Mouse (Mus musculus) liver, embryonic 13.5 days (tissue): ENCODE measurements around the gene Baiap2. TPM values are rescaled to one million over a fixed set of nuclear protein-coding genes. Genes with fewer than 3 reads are reported as not detected.

ENCODE experiments used
- ATAC-seq: fragments of 200-750 bp; cut with Nextera tagmentation; 2 replicates; pipeline ENCODE4 v1.8.0; 2017; ENCODE audit warnings: low read depth, mild to moderate bottlenecking, moderate number of reproducible peaks, moderate library complexity
- DNase-seq: peaks from one replicate; pipeline ENCODE4 v3.0.0; 2022
- H3K27ac ChIP-seq: fragments of 300-500 bp; sonication (generic); 2 replicates; pipeline ENCODE4 v1.5.1; 2015; ENCODE audit warnings: moderate library complexity, mild to moderate bottlenecking, inconsistent platforms
- H3K27me3 ChIP-seq: fragments of 300-500 bp; sonication (generic); 2 replicates; pipeline ENCODE4 v1.6.1; 2015; ENCODE audit warnings: mild to moderate bottlenecking, inconsistent platforms
- H3K36me3 ChIP-seq: fragments of 300-500 bp; sonication (generic); 2 replicates; pipeline ENCODE4 v1.6.1; 2015; ENCODE audit warnings: mild to moderate bottlenecking, inconsistent platforms
- H3K4me1 ChIP-seq: fragments of 300-500 bp; sonication (generic); replicated peaks from 2 replicates; pipeline ENCODE4 v1.6.1; 2015; ENCODE audit warnings: inconsistent platforms
- H3K4me2 ChIP-seq: fragments of 300-500 bp; sonication (generic); 2 replicates; pipeline ENCODE4 v1.6.1; 2015; ENCODE audit warnings: inconsistent platforms, mild to moderate bottlenecking, moderate library complexity
- H3K4me3 ChIP-seq: fragments of 300-500 bp; sonication (generic); replicated peaks from 2 replicates; pipeline ENCODE4 v1.5.1; 2015; ENCODE audit warnings: mild to moderate bottlenecking, inconsistent platforms
- H3K9ac ChIP-seq: fragments of 300-500 bp; sonication (generic); 2 replicates; pipeline ENCODE4 v1.6.1; 2015; ENCODE audit warnings: mild to moderate bottlenecking, inconsistent platforms
- H3K9me3 ChIP-seq: fragments of 300-500 bp; sonication (generic); replicated peaks from 2 replicates; pipeline ENCODE4 v1.6.1; 2016; ENCODE audit warnings: inconsistent platforms
- WGBS: fragments of 180-500 bp; shearing (Covaris S2); methylation state at CpG from one replicate; pipeline ENCODE4 v1.1.7; 2015; ENCODE audit not compliant: insufficient replicate concordance; 5-methylcytosine and 5-hydroxymethylcytosine counted together
- microRNA counts: library from miRNA; unstranded; fragments of <30 nt; microRNA quantifications from one replicate; lab custom pipeline; 2016
- microRNA-seq: library from miRNA; unstranded; fragments of <30 nt; microRNA quantifications from one replicate; pipeline ENCODE4, GENCODE M21; 2016
- polyA plus RNA-seq: library from polyadenylated mRNA; unstranded; fragments of >200 nt; fragmentation: Nextera tagmentation; extraction: Ambion mirVana; gene quantifications from 2 replicates; pipeline ENCODE4 v1.2.1, GENCODE M21; 2015

Baiap2 gene
- polyA plus RNA-seq, 1 experiment from 2014 or later = 5.1 TPM

- H3K4me3 ChIP-seq = no peak overlapping the region
These were observed 105.6 kb downstream of the Baiap2 start for GRCm38 (mm10) chr11:120048252-120048556.

GRCm38 (mm10) chr11:120049067-120049466 lies 106.5 kb downstream of the Baiap2 start:
- Histone ChIP-seq H3K27me3 (peaks cover 62% of the 10 kb centered on the region), H3K9ac (no peak overlapping the region), H3K4me1 (peaks cover 19% of the 10 kb centered on the region), H3K9me3 (no peaks in the 10 kb centered on the region), H3K4me3 (no peak overlapping the region), H3K27ac (no peak overlapping the region), H3K36me3 (no peaks in the 10 kb centered on the region), H3K4me2 (no peak overlapping the region)
- WGBS = 65% methylated on average over 8 of the region's 8 CpGs
- DNase-seq = no peak
- no peak for ATAC-seq

More at GRCm38 (mm10) chr11:120048252-120048556, 105.6 kb downstream of the Baiap2 start:
- H3K9me3 ChIP-seq = no peaks in the 10 kb centered on the region
- no peak overlapping the region for H3K9ac ChIP-seq
- peaks cover 62% of the 10 kb centered on the region for H3K27me3 ChIP-seq
- no peaks in the 10 kb centered on the region for H3K36me3 ChIP-seq
- H3K4me2 ChIP-seq = no peak overlapping the region
- no peak for ATAC-seq
- H3K4me1 ChIP-seq = peaks cover 19% of the 10 kb centered on the region
- WGBS = 14% methylated on average over 23 of the region's 23 CpGs
- DNase-seq = no peak
- no peak overlapping the region for H3K27ac ChIP-seq

- peaks cover 14% of the 10 kb centered on the region for H3K4me1 ChIP-seq
- no peak for DNase-seq
- WGBS = 39% methylated on average over 14 of the region's 14 CpGs
- no peak for ATAC-seq
- peaks cover 47% of the 10 kb centered on the region for H3K27me3 ChIP-seq
- no peak overlapping the region for H3K27ac ChIP-seq
- no peak overlapping the region for H3K4me2 ChIP-seq
- no peak overlapping the region for H3K4me3 ChIP-seq
- H3K9me3 ChIP-seq = no peaks in the 10 kb centered on the region
- H3K9ac ChIP-seq = no peak overlapping the region
- no peaks in the 10 kb centered on the region for H3K36me3 ChIP-seq
These were observed 108.7 kb downstream of the Baiap2 start for GRCm38 (mm10) chr11:120051124-120051811.

- DNase-seq (no peak), ATAC-seq (no peak)
- no peak overlapping the region for H3K9ac ChIP-seq
- H3K27ac ChIP-seq = no peak overlapping the region
- H3K9me3 ChIP-seq = no peaks in the 10 kb centered on the region
- no peak overlapping the region for H3K4me2 ChIP-seq
- WGBS = 54% methylated on average over 9 of the region's 9 CpGs
- H3K4me3 ChIP-seq = no peak overlapping the region
- peaks cover 7% of the 10 kb centered on the region for H3K4me1 ChIP-seq
- H3K36me3 ChIP-seq = no peaks in the 10 kb centered on the region
- H3K27me3 ChIP-seq = peaks cover 37% of the 10 kb centered on the region
These were observed 109.7 kb downstream of the Baiap2 start for GRCm38 (mm10) chr11:120052274-120052673.

GRCm38 (mm10) chr11:120053846-120054245 lies 111.3 kb downstream of the Baiap2 start:
- no peak overlapping the region for H3K27ac ChIP-seq
- no peaks in the 10 kb centered on the region for H3K9me3 ChIP-seq
- no peak overlapping the region for H3K4me2 ChIP-seq
- peaks cover 21% of the 10 kb centered on the region for H3K27me3 ChIP-seq
- no peak overlapping the region for H3K9ac ChIP-seq
- H3K4me3 ChIP-seq = no peak overlapping the region
- 69% methylated on average over 4 of the region's 4 CpGs for WGBS
- ATAC-seq (no peak), DNase-seq (no peak)
- H3K36me3 ChIP-seq = no peaks in the 10 kb centered on the region
- no peaks in the 10 kb centered on the region for H3K4me1 ChIP-seq

- no peak for ATAC-seq
- H3K27ac ChIP-seq = no peak overlapping the region
- 65% methylated on average over 12 of the region's 12 CpGs for WGBS
These were observed 113.6 kb downstream of the Baiap2 start for GRCm38 (mm10) chr11:120055953-120056732.

More at GRCm38 (mm10) chr11:120055953-120056732, 113.6 kb downstream of the Baiap2 start:
- Histone ChIP-seq H3K4me3 (no peak overlapping the region), H3K27me3 (peaks cover 5% of the 10 kb centered on the region; the same call in 1 of the 2 replicates), H3K9ac (no peak overlapping the region), H3K36me3 (no peaks in the 10 kb centered on the region), H3K4me1 (no peaks in the 10 kb centered on the region), H3K9me3 (no peaks in the 10 kb centered on the region), H3K4me2 (no peak overlapping the region)
- DNase-seq = no peak

MicroRNA genes within 50 kb of the gene (microRNA counts, 519-probe panel; counts per million panel counts)
- microRNA mmu-miR-338-3p (lab: Ali Mortazavi, UCI) (114 counts per million), microRNA mmu-miR-338-5p (lab: Ali Mortazavi, UCI) (114 counts per million)

Small RNAs within 50 kb of the gene (microRNA-seq; reads per million reads assigned to microRNA genes)
- gene Mir3065 (not detected), gene Mir338 (not detected)

Other genes starting within 250 kb of the Baiap2 start
- 37.4 and 37.6 TPM in 2 replicates for gene Chmp6, start 29.3 kb upstream of the Baiap2 start, polyA plus RNA-seq
- gene Aatk, start 104.4 kb downstream of the Baiap2 start, polyA plus RNA-seq = 0.32 and 0.39 TPM in 2 replicates
- gene Cep131, start 144.1 kb downstream of the Baiap2 start, polyA plus RNA-seq = 4.8 and 5.1 TPM in 2 replicates
- gene Tepsin, start 156.0 kb downstream of the Baiap2 start, polyA plus RNA-seq = 5.2 and 6.9 TPM in 2 replicates
- gene Ndufaf8, start 156.2 kb downstream of the Baiap2 start, polyA plus RNA-seq = 46.5 and 52.1 TPM in 2 replicates
- 35.5 and 38.3 TPM in 2 replicates for gene Slc38a10, start 208.6 kb downstream of the Baiap2 start, polyA plus RNA-seq